Comparison of ENCODE assay signal across 17 mouse cellular contexts in the genomic region with DNA sequence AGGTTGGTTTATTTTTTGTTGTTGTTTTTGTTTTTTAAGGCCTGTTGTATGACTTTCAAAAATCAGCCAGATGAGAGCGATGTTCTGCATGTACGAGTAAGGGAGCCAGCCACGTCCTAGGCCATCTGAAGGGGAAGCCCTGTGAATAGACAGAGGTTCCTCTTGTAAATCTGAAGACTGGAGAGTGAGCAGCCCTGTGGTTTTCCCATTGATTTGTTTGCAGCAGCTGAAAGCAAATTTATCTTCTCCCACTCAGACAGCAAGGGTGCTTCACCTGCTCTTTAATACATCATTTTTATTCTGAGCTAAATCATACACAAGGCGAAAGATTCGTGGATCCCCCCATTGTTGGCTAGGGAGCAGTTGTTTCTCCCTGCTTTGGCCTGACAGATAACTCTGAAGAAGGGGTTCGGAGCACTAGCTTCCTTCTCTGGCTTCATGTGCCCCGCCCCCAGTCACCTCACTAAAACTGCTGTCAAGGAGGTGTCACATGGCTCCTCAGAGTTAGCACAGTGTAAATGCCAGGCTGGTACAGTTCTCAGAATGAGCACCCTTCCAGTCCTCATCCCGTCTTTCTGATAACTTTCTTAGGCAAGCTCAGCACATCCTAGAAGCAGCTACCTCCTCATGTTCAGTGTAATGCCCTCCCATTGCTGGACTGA. TPM values are rescaled to one million over a fixed set of nuclear protein-coding genes. Genes with fewer than 3 reads are reported as not detected.
DNase-seq lines count a peak whose midpoint lies in the region; ATAC-seq lines count a peak whose summit lies in the region.
"Had no signal": no experiment of that assay in that cellular context is flagged by ENCODE, and none has a peak within 500 bp of the region (broad histone marks: within the 10 kb centered on the region; RNA-seq: fewer than 3 reads in every experiment).

No protein-coding gene starts in this region.

- no peak overlapping the region for H3K9ac ChIP-seq in neural tube, embryonic 13.5 days
- H3K9ac ChIP-seq: heart, embryonic 12.5 days; limb, embryonic 12.5 days; liver, postnatal 0 days had no signal

- H3K9me3 ChIP-seq in neural tube, embryonic 13.5 days: no peaks in the 10 kb centered on the region
- H3K9me3 ChIP-seq: heart, embryonic 12.5 days; limb, embryonic 12.5 days had no signal

- WGBS in neural tube, embryonic 13.5 days: 68% methylated on average over 8 of the region's 8 CpGs

- no peaks in the 10 kb centered on the region for H3K27me3 ChIP-seq in neural tube, embryonic 13.5 days
- H3K27me3 ChIP-seq: heart, embryonic 12.5 days; limb, embryonic 12.5 days had no signal

- no peak for ATAC-seq in neural tube, embryonic 13.5 days (ENCODE audit: low read depth)
- peak; percentile 18; the same call in 1 of the 2 replicates for ATAC-seq in neutrophil, adult 5-6 weeks (ENCODE audit: extremely low read depth, insufficient number of reproducible peaks, low FRiP score, poor library complexity, severe bottlenecking)
- ATAC-seq: forebrain, embryonic 16.5 days; intestine, postnatal 0 days; liver, postnatal 0 days had no signal

- H3K4me1 ChIP-seq in neural tube, embryonic 13.5 days (replicated peaks): peaks cover 76% of the 10 kb centered on the region

- H3K4me3 ChIP-seq in neural tube, embryonic 13.5 days: no peak overlapping the region
- H3K4me3 ChIP-seq: heart, embryonic 12.5 days; limb, embryonic 12.5 days had no signal

- DNase-seq in neural tube, embryonic 10.5 days (ENCODE audit: extremely low spot score, low spot score): no peak
- DNase-seq in T-cell, adult 2 months (ENCODE audit: low spot score): peak; percentile 41
- peak; percentile 60 for DNase-seq in thymus, postnatal 25 days
- DNase-seq in right cerebral cortex, postnatal 36 days (ENCODE audit: low spot score in 2 of 2): no peak
- no peak for DNase-seq in frontal cortex, adult 2 months (ENCODE audit: extremely low spot score in 1 of 2, low spot score in 1 of 2)
- DNase-seq in gastrocnemius, postnatal 10 days: no peak
- DNase-seq: cerebellum, adult 2 months; gastrocnemius, postnatal 25 days; kidney, postnatal 25 days; layer of hippocampus, postnatal 36 days; liver, postnatal 0 days had no signal

- H3K36me3 ChIP-seq in neural tube, embryonic 13.5 days: no peaks in the 10 kb centered on the region
- H3K36me3 ChIP-seq: heart, embryonic 12.5 days; limb, embryonic 12.5 days had no signal

- peak overlapping the region; percentile 18 for H3K27ac ChIP-seq in neural tube, embryonic 13.5 days (replicated peaks)
- H3K27ac ChIP-seq: limb, embryonic 12.5 days had no signal

- no peak overlapping the region for H3K4me2 ChIP-seq in neural tube, embryonic 13.5 days
- H3K4me2 ChIP-seq: heart, embryonic 12.5 days; limb, embryonic 12.5 days had no signal

RNA-seq across cellular contexts. Expression of a gene that starts 12.5 kb away (rescaled TPM):
- 21.9 and 22.5 TPM in 2 replicates for polyA plus RNA-seq in neural tube, embryonic 13.5 days (2015; fragmentation: Nextera tagmentation; extraction: Ambion mirVana)
- total RNA-seq in neutrophil, adult 5-6 weeks (2017): 81.4 and 83.2 TPM in 2 replicates
- polyA plus RNA-seq in frontal cortex, adult 2 months (2012; rRNA removed): 18.2 and 19.2 TPM in 2 replicates
- total RNA-seq in gastrocnemius, postnatal 10 days (2021): 10 to 100 TPM in 1 of 2 experiments, 1 to 10 TPM in 1; 8.8 to 10.2 TPM

Comparison
In these comparisons a context has a peak if more than half of its experiments do, and no peak if none do; other contexts are left out.
1. DNase-seq: peak in T-cell, adult 2 months (single experiment) and thymus, postnatal 25 days (single experiment); none in neural tube, embryonic 10.5 days (single experiment), right cerebral cortex, postnatal 36 days (0 of 2), frontal cortex, adult 2 months (0 of 2) and gastrocnemius, postnatal 10 days (single experiment).